Mouse (Mus musculus): ENCODE results near the gene Zfp467. TPM values are rescaled to one million over a fixed set of nuclear protein-coding genes. Genes with fewer than 3 reads are reported as not detected.

Gene Zfp467
- total RNA-seq (2023), result 10 to 100 TPM; 12.4 to 16.9 TPM

DNA sequence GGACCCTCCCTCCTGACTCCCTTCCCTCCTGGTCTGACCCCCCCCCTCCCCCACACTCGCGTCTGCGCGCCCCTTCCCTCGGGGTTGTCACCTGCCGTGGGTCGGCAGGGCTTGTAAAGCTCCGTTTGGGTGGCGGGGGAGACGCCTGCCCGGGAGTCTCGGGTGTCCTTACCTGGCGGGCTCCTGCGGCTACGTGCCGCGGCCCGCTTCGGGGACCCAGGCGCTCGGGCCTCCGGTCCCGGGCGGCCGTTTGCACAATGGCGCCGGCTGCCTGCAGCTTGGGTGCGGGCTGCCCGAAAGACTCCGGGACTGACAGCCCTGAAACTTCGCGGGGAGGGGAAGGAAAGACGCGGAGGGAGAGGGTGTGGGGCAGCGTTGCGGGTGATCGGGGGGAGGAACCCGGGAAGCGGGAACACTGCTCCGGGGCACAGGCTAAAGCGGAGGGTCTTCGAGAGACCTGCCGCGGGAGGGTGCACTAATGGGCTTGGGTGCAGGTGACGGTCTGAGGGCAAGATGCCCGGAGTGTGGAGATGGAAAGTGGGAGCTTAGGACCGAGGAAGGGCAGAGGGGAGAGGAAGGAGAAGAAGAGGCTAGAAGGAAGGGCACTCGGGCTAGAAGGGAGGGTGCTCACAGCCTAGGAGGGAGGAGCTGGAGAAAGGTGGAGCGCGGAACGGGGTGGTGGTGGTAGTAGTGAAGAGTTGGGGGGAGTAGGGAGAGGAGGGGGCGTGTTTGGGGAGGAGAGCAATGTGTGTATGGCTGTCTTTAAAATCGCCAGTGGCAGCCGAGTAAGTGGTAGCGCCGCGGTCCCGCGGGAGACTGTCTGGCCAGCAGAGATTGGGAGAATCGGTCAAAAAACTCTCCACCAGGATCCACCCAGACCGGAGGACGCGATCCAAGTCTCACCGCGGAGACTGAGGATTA is at the start of gene Zfp467:
Gene Zfp467, minus strand, starts transcription at position 645 of the 921 bp plus-strand sequence.

DNA sequence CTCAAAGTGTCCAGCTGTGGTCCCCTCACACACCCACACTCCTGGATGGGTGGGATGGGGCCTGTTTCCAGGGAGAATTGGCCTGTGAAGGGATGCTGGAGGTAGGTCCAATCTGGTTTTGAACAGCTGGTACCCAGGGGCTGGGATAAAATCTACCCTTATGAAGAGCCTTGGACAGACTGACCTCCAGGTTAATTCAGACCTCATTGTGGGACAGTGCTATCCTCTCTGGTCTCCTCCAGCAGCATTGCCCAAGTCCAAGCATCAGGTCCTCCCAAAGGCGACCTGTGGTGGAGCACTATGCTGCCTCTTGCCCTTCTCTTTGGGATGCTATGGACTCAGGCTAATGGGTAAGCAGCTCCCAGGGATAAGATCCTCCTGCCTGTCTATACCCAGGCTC is 2.3 kb upstream of the Zfp467 start, which contains the start of gene Sspo:
Gene Sspo, plus strand, starts transcription at position 301 of the 400 bp plus-strand sequence.

DNA sequence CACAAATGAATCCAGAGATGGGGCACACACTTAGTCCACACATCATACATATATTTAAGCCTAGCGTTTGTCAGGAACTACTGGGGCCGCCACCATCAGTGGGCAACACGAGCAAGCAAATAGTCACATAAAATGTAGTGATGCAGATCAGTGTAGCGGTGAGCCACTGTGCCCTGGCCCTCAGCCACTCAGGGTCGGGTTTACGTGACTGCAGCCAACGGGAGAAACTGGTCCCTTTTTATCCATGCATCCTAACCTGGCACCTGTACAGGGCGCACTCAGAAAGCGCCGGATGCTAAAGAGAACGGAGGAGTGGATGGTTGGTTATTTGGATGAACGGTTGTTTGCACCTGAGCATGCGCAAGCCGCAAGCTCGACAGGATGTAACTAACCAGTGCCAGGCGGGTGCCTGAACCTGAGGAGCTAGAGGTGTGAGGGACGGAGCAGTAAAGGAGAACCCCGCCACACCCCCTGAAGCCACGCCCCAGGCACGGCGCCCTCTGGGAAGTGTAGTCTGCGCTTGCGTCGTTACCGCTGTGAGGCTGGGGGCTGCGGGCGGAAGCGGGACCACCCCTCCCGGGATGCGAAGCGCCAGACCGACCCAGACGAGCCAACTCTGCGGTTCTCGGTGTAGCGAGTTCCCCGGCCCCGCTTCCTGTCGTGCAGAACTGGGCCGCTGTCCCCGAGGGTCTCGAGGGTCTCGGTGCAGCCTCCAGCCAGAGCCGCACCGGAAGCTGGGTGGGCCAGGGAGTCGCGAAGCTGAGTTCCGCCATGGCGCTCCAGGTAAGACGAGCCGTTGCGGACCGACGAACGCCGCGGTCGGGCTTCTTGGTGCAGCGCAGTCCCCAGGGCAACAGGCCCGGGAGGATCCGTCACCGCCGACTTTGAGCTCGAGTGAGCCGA is 50.3 kb downstream of the Zfp467 start, which contains the start of gene Krba1:
Gene Krba1, plus strand, starts transcription at position 482 of the 903 bp plus-strand sequence.

Other genes with a start within 250 kb of the Zfp467 start
- gene Krba1, start 50.2 kb downstream of the Zfp467 start, total RNA-seq (2023), result 1 to 10 TPM; 1.4 to 1.8 TPM
- gene Sspo, start 2.4 kb upstream of the Zfp467 start, total RNA-seq (2023), result under 1 TPM; 0.04 to 0.09 TPM
- under 1 TPM; 0.35 to 0.67 TPM for gene Atp6v0e2, start 91.8 kb upstream of the Zfp467 start, total RNA-seq (2023)
- 10 to 100 TPM; 26.3 to 32.0 TPM for gene Lrrc61, start 109.0 kb upstream of the Zfp467 start, total RNA-seq (2023)
- not detected for gene Rarres2, start 127.0 kb upstream of the Zfp467 start, total RNA-seq (2023)
- gene Gm45021, start 143.8 kb upstream of the Zfp467 start, total RNA-seq (2023), result not detected
- gene Repin1, start 148.1 kb upstream of the Zfp467 start, total RNA-seq (2023), result 1 to 10 TPM; 1.8 to 5.0 TPM
- gene Gm44965, start 148.1 kb upstream of the Zfp467 start, total RNA-seq (2023), result not detected
- 1 to 10 TPM in 1 of 2 experiments, under 1 TPM in 1; 0.89 to 3.1 TPM for gene Zfp775, start 156.2 kb upstream of the Zfp467 start, total RNA-seq (2023)
- gene AI854703, start 180.9 kb upstream of the Zfp467 start, total RNA-seq (2023), result under 1 TPM in 1 of 2 experiments, not detected in 1; 0.13 TPM
- gene Gimap8, start 201.4 kb upstream of the Zfp467 start, total RNA-seq (2023), result under 1 TPM; 0.26 to 0.31 TPM
- 1 to 10 TPM; 3.6 to 4.9 TPM for gene Gimap9, start 230.3 kb upstream of the Zfp467 start, total RNA-seq (2023)
- under 1 TPM; 0.66 to 0.95 TPM for gene Gimap4, start 238.7 kb upstream of the Zfp467 start, total RNA-seq (2023)

All from neutrophil, adult 59 days (primary cell).